Mouse (Mus musculus) forebrain, embryonic 15.5 days (tissue): ENCODE results near the gene Spc24. TPM values are rescaled to one million over a fixed set of nuclear protein-coding genes. Genes with fewer than 3 reads are reported as not detected.

Source experiments
- ATAC-seq: fragments of 200-750 bp; cut with Nextera tagmentation; replicated peaks from 2 replicates; pipeline ENCODE4 v1.8.0; 2017; ENCODE audit warnings: mild to moderate bottlenecking, moderate TSS enrichment, moderate library complexity
- H3K27ac ChIP-seq: fragments of 300-500 bp; sonication (generic); replicated peaks from 2 replicates; pipeline ENCODE4 v1.5.1; 2015; ENCODE audit warnings: mild to moderate bottlenecking, inconsistent platforms
- H3K27me3 ChIP-seq: fragments of 300-500 bp; sonication (generic); 2 replicates; pipeline ENCODE4 v1.6.1; 2015; ENCODE audit warnings: inconsistent platforms
- H3K36me3 ChIP-seq: fragments of 300-500 bp; sonication (generic); 2 replicates; pipeline ENCODE4 v1.6.1; 2015; ENCODE audit warnings: mild to moderate bottlenecking, inconsistent platforms
- H3K4me1 ChIP-seq: fragments of 300-500 bp; sonication (generic); 2 replicates; pipeline ENCODE4 v1.6.1; 2015; ENCODE audit warnings: inconsistent platforms
- H3K4me2 ChIP-seq: fragments of 300-500 bp; sonication (generic); replicated peaks from 2 replicates; pipeline ENCODE4 v1.6.1; 2015; ENCODE audit warnings: mild to moderate bottlenecking, inconsistent platforms
- H3K4me3 ChIP-seq: fragments of 300-500 bp; sonication (generic); 2 replicates; pipeline ENCODE4 v1.5.1; 2015; ENCODE audit warnings: mild to moderate bottlenecking, inconsistent platforms
- H3K9ac ChIP-seq: fragments of 300-500 bp; sonication (generic); replicated peaks from 2 replicates; pipeline ENCODE4 v1.6.1; 2015; ENCODE audit warnings: mild to moderate bottlenecking, inconsistent platforms
- H3K9me3 ChIP-seq: fragments of 300-500 bp; sonication (generic); 2 replicates; pipeline ENCODE4 v1.6.1; 2016; ENCODE audit warnings: inconsistent platforms
- WGBS: fragments of 180-500 bp; shearing (Covaris S2); methylation state at CpG from one replicate; pipeline ENCODE4 v1.1.7; 2015; ENCODE audit warnings: mixed read lengths; 5-methylcytosine and 5-hydroxymethylcytosine counted together
- polyA plus RNA-seq: library from polyadenylated mRNA; unstranded; fragments of >200 nt; fragmentation: Nextera tagmentation; extraction: Ambion mirVana; gene quantifications from 2 replicates; pipeline ENCODE4 v1.2.1, GENCODE M21; 2015

Spc24 gene
- polyA plus RNA-seq, 1 experiment from 2014 or later, result 41.7 TPM

- ATAC-seq, result no peak
- H3K9ac ChIP-seq, result no peak overlapping the region
- no peaks in the 10 kb centered on the region for H3K9me3 ChIP-seq
- no peak overlapping the region for H3K4me3 ChIP-seq
- 96% methylated on average over 10 of the region's 10 CpGs for WGBS
- no peaks in the 10 kb centered on the region for H3K27me3 ChIP-seq
- no peak overlapping the region for H3K4me2 ChIP-seq
- peaks cover 84% of the 10 kb centered on the region for H3K36me3 ChIP-seq
- no peaks in the 10 kb centered on the region for H3K4me1 ChIP-seq
- no peak overlapping the region for H3K27ac ChIP-seq
Measured at GRCm38 (mm10) chr9:21737188-21737587, 22.9 kb downstream of the Spc24 start.

DNA sequence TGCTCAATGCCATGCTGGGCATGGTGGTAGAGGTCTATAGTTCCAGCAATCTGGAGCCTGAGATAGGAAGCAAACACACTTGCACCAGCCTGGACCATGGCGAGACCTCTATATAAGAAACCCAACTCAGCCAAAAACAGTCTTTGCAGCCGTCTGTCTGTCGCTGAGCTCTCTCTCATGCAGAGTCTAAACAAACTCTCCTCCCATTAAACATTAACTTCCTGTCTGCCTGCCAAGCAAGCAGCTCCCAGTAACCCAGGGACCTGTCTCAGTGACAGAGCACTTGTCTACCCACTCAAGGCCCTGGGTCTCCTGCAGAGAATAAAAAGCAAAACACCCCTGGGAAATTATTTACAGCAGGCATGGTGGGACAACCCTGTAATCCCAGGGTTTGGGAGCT lies 23.5 kb downstream of the Spc24 start:
- Histone ChIP-seq H3K9ac (no peak overlapping the region), H3K4me2 (no peak overlapping the region), H3K4me3 (no peak overlapping the region), H3K9me3 (no peaks in the 10 kb centered on the region), H3K27me3 (no peaks in the 10 kb centered on the region), H3K4me1 (no peaks in the 10 kb centered on the region), H3K27ac (no peak overlapping the region), H3K36me3 (peaks cover 82% of the 10 kb centered on the region)
- 82% methylated on average over 3 of the region's 3 CpGs for WGBS
- ATAC-seq, result no peak

DNA sequence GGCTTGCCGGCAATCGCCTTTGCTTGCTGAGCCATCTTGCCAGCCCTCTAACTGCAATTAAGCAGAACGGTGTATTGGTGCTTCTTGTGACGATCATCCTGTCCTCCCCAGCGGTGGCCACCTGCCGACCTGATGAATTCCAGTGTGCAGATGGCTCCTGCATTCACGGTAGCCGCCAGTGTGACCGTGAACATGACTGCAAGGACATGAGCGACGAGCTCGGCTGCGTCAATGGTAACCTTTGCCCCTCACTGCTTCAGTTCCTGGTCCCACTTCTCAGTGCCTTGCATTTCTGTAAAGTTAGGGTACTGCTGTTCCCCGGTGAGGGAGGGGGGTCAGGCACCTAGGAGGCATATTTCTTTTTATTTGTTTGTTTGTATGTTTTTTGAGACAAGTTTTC lies 25.0 kb downstream of the Spc24 start:
- 91% methylated on average over 14 of the region's 14 CpGs for WGBS
- H3K36me3 ChIP-seq, result peaks cover 75% of the 10 kb centered on the region
- no peak for ATAC-seq

GRCm38 (mm10) chr9:21733989-21734388 lies 26.1 kb downstream of the Spc24 start:
- Histone ChIP-seq H3K9ac (no peak overlapping the region), H3K9me3 (no peaks in the 10 kb centered on the region), H3K36me3 (peaks cover 64% of the 10 kb centered on the region), H3K27me3 (no peaks in the 10 kb centered on the region), H3K4me3 (no peak overlapping the region), H3K4me1 (no peaks in the 10 kb centered on the region), H3K27ac (no peak overlapping the region), H3K4me2 (no peak overlapping the region)
- WGBS, result 94% methylated on average over 7 of the region's 7 CpGs
- ATAC-seq, result no peak

More for the DNA sequence above, 25.0 kb downstream of the Spc24 start:
- Histone ChIP-seq H3K9me3 (no peaks in the 10 kb centered on the region), H3K9ac (no peak overlapping the region), H3K27me3 (no peaks in the 10 kb centered on the region), H3K27ac (no peak overlapping the region), H3K4me2 (no peak overlapping the region), H3K4me1 (no peaks in the 10 kb centered on the region), H3K4me3 (no peak overlapping the region)

- Histone ChIP-seq H3K4me2 (no peak overlapping the region), H3K9me3 (no peaks in the 10 kb centered on the region), H3K36me3 (peaks cover 59% of the 10 kb centered on the region), H3K27me3 (no peaks in the 10 kb centered on the region), H3K4me3 (no peak overlapping the region), H3K9ac (no peak overlapping the region), H3K4me1 (no peaks in the 10 kb centered on the region), H3K27ac (no peak overlapping the region)
- 82% methylated on average over 17 of the region's 17 CpGs for WGBS
- ATAC-seq, result no peak
Measured at GRCm38 (mm10) chr9:21733446-21733845, 26.7 kb downstream of the Spc24 start.

DNA sequence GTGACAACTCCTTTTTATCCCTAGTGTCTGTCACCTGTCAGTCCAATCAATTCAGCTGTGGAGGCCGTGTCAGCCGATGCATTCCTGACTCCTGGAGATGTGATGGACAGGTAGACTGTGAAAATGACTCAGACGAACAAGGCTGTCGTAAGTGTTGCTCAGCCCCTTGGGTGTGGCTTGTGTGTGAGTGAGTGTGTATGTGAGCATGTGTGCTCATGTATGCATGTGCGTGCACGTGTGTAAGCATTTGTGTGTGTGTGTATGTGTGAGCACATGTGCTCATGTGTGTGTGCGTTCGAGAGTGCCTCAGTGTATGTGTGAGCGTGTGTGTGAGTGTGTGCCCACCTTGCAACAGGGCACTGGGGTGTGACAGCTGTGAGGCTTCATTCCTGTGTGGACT lies 27.8 kb downstream of the Spc24 start:
- Histone ChIP-seq H3K4me2 (no peak overlapping the region), H3K9me3 (no peaks in the 10 kb centered on the region), H3K27me3 (no peaks in the 10 kb centered on the region), H3K27ac (no peak overlapping the region), H3K36me3 (peaks cover 47% of the 10 kb centered on the region), H3K4me3 (no peak overlapping the region), H3K4me1 (no peaks in the 10 kb centered on the region), H3K9ac (no peak overlapping the region)
- ATAC-seq, result no peak
- 94% methylated on average over 9 of the region's 9 CpGs for WGBS

GRCm38 (mm10) chr9:21729264-21729663 lies 30.8 kb downstream of the Spc24 start:
- H3K9me3 ChIP-seq, result no peaks in the 10 kb centered on the region
- no peaks in the 10 kb centered on the region for H3K27me3 ChIP-seq
- H3K4me1 ChIP-seq, result peaks cover 21% of the 10 kb centered on the region
- H3K27ac ChIP-seq, result no peak overlapping the region
- no peak for ATAC-seq
- WGBS, result 90% methylated on average over 7 of the region's 7 CpGs
- H3K36me3 ChIP-seq, result peaks cover 18% of the 10 kb centered on the region
- no peak overlapping the region for H3K9ac ChIP-seq
- H3K4me3 ChIP-seq, result no peak overlapping the region
- no peak overlapping the region for H3K4me2 ChIP-seq

GRCm38 (mm10) chr9:21728261-21728832 lies 31.8 kb downstream of the Spc24 start:
- Histone ChIP-seq H3K4me2 (no peak overlapping the region), H3K4me3 (no peak overlapping the region), H3K4me1 (peaks cover 23% of the 10 kb centered on the region), H3K9me3 (no peaks in the 10 kb centered on the region), H3K27me3 (no peaks in the 10 kb centered on the region), H3K9ac (no peak overlapping the region), H3K27ac (no peak overlapping the region), H3K36me3 (peaks cover 9% of the 10 kb centered on the region)
- WGBS, result 90% methylated on average over 10 of the region's 10 CpGs
- no peak for ATAC-seq

DNA sequence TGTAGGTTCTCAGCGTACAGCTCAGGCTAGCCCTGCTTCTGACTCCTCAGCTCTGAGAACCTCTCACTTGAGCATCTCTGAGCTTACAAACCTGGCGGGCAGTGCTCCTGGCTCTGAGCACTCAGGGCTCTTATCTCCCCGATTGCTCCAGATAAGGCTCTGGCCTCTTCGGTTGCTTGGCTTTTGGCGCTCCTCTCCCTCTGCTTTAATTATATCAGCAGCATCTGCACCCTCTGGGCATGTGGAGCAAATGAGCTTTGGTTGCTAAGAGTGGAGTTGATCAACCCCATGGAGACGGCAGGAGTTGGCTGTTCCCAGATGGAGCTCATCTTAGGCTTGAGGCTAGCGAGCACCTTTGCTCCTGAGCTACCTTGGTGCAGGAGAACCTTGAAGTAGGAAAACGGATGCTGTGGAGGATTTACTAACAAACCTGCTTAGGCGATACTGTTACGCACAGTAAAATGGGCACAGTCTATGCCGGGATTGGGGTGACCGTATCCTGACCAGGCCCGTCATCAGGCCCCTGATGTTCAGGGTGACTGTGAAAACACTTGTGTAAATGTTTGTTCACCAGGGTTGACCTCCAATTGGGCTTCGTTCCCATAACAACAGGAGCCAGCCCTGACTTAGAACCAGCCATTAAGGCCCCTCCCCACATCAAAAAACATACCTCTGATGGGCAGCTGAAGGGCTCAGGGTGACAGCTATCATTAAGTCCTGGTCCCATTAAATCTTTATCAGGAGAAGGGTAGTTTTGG lies 33.7 kb downstream of the Spc24 start:
- WGBS, result 86% methylated on average over 14 of the region's 14 CpGs
- H3K27me3 ChIP-seq, result no peaks in the 10 kb centered on the region
- no peak overlapping the region for H3K4me2 ChIP-seq
- no peak for ATAC-seq
- peaks cover 31% of the 10 kb centered on the region for H3K4me1 ChIP-seq
- no peak overlapping the region for H3K9ac ChIP-seq
- no peaks in the 10 kb centered on the region for H3K9me3 ChIP-seq
- no peak overlapping the region for H3K27ac ChIP-seq
- no peak overlapping the region for H3K4me3 ChIP-seq
- H3K36me3 ChIP-seq, result no peaks in the 10 kb centered on the region; the same call in 1 of the 2 replicates

GRCm38 (mm10) chr9:21725224-21726121 lies 34.6 kb downstream of the Spc24 start:
- Histone ChIP-seq H3K4me3 (peak overlapping the region; percentile 82), H3K36me3 (no peaks in the 10 kb centered on the region), H3K9ac (no peak overlapping the region), H3K27me3 (no peaks in the 10 kb centered on the region), H3K9me3 (no peaks in the 10 kb centered on the region), H3K27ac (0 out of 2 replicates have a peak overlapping the region, but pooled peaks have one; percentile 96), H3K4me2 (peak overlapping the region; percentile 88), H3K4me1 (peaks cover 31% of the 10 kb centered on the region)
- 83% methylated on average over 23 of the region's 23 CpGs for WGBS
- ATAC-seq, result no peak

DNA sequence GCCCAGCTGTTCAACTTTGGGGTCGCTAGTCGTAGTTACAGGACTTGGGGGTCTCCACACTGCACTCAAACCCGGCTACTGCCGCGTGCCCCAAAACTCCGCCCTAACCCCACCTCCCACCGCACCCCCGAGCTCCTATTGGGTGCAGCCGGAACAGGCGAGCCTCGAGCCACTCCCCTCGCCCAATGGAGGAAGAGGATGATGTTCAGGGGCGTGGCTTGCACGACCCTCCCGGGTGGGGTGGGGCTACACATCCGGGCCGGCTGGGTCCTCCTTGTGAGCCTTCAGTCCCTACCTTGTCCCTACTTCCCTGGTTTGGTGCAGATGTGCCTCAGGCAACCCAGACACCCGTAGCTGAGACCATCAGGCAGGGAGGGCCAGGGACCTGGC lies 36.0 kb downstream of the Spc24 start:
- Histone ChIP-seq H3K4me1 (peaks cover 31% of the 10 kb centered on the region), H3K36me3 (no peaks in the 10 kb centered on the region), H3K27me3 (no peaks in the 10 kb centered on the region), H3K9me3 (no peaks in the 10 kb centered on the region), H3K9ac (peak overlapping the region; percentile 75), H3K27ac (peak overlapping the region; percentile 96), H3K4me3 (peak overlapping the region; percentile 82), H3K4me2 (peak overlapping the region; percentile 88)
- WGBS, result 0% methylated on average over 18 of the region's 18 CpGs
- peak; percentile 97 for ATAC-seq
